Mouse (Mus musculus) cerebellum, adult 2 months (tissue): ENCODE results near the gene Rassf1. TPM values are rescaled to one million over a fixed set of nuclear protein-coding genes. Genes with fewer than 3 reads are reported as not detected.

Experiments
- DNase-seq, 2 experiments: peaks; one replicate each; pipeline ENCODE4 v3.0.0; 2021
- H3K27ac ChIP-seq: fragments of 200-500 bp; 2 replicates; pipeline ENCODE4 v1.5.1; 2012; ENCODE audit warnings: low read length, control low read depth, inconsistent platforms; ENCODE audit not compliant: insufficient read depth
- H3K27me3 ChIP-seq: fragments of 200-500 bp; 2 replicates; pipeline ENCODE4 v1.6.1; 2012; ENCODE audit warnings: inconsistent platforms, mild to moderate bottlenecking, low read length, moderate library complexity; ENCODE audit not compliant: control insufficient read depth, insufficient read depth
- H3K4me1 ChIP-seq: fragments of 200-500 bp; 2 replicates; pipeline ENCODE4 v1.6.1; 2011; ENCODE audit warnings: low read length; ENCODE audit not compliant: control insufficient read depth, insufficient read depth
- H3K4me3 ChIP-seq: fragments of 200-500 bp; replicated peaks from 2 replicates; pipeline ENCODE3; 2011; ENCODE audit warnings: mild to moderate bottlenecking, low read depth, low read length, control low read depth; ENCODE audit not compliant: insufficient read depth
- CTCF ChIP-seq: fragments of 200-500 bp; IDR thresholded peaks from 2 replicates; pipeline ENCODE4 v1.5.1; 2011; ENCODE audit warnings: low read depth, mild to moderate bottlenecking, control low read depth, low read length, moderate library complexity, borderline replicate concordance; ENCODE audit not compliant: insufficient read depth
- POLR2A ChIP-seq: fragments of 200-500 bp; IDR thresholded peaks from 2 replicates; pipeline ENCODE4 v1.6.1; 2011; ENCODE audit warnings: low read length, control low read depth, borderline replicate concordance; ENCODE audit not compliant: insufficient read depth
- WGBS: fragments of 180-500 bp; shearing (Covaris S2); methylation state at CpG from one replicate; pipeline ENCODE4 v1.1.7; 2018; 5-methylcytosine and 5-hydroxymethylcytosine counted together
- polyA plus RNA-seq: library from polyadenylated mRNA; depleted of rRNA; stranded (reverse); fragments of >200 nt; gene quantifications from 2 replicates; pipeline ENCODE4 v1.2.3, GENCODE M21; 2012

Rassf1 gene
- polyA plus RNA-seq, 1 experiment = 32.3 TPM

GRCm38 (mm10) chr9:107575579-107576356, 24.4 kb downstream of the Rassf1 start:
- DNase-seq = peak in 1 of 2 experiments; percentile 56
- WGBS = 46% methylated on average over 14 of the region's 14 CpGs
- TF ChIP-seq CTCF (no peak), POLR2A (no peak)
- H3K27ac ChIP-seq = no peak overlapping the region
- H3K4me1 ChIP-seq = peaks cover 29% of the 10 kb centered on the region
- H3K27me3 ChIP-seq = no peaks in the 10 kb centered on the region
- no peak overlapping the region for H3K4me3 ChIP-seq

GRCm38 (mm10) chr9:107576357-107577107, 25.2 kb downstream of the Rassf1 start, which contains the start of gene Hyal1:
Hyal1 (plus strand) TSS chr9:107576927.
- DNase-seq = peak in 1 of 2 experiments; percentile 58
- Histone ChIP-seq H3K4me1 (peaks cover 29% of the 10 kb centered on the region), H3K27ac (no peak within 1 kb of the TSS), H3K27me3 (no peaks in the 10 kb centered on the region), H3K4me3 (no peak within 1 kb of the TSS)
- 15% methylated on average over 16 of the region's 16 CpGs for WGBS
- TF ChIP-seq POLR2A (no peak), CTCF (no peak)

- TF ChIP-seq POLR2A (no peak), CTCF (no peak)
These were observed 26.5 kb downstream of the Rassf1 start for GRCm38 (mm10) chr9:107577871-107578270.

GRCm38 (mm10) chr9:107578587-107578986, 27.2 kb downstream of the Rassf1 start, which contains the start of gene Naa80:
Naa80 (plus strand) TSS chr9:107578887.
- no peak for DNase-seq
- H3K27ac ChIP-seq = peak within 1 kb of the TSS; percentile 16; the same call in 1 of the 2 replicates
- no peak within 1 kb of the TSS for H3K4me3 ChIP-seq

More at GRCm38 (mm10) chr9:107577871-107578270, 26.5 kb downstream of the Rassf1 start:
- WGBS = 71% methylated on average over 10 of the region's 10 CpGs
- no peak for DNase-seq
- Histone ChIP-seq H3K27ac (no peak overlapping the region), H3K4me3 (no peak overlapping the region), H3K27me3 (no peaks in the 10 kb centered on the region), H3K4me1 (peaks cover 29% of the 10 kb centered on the region)

GRCm38 (mm10) chr9:107579023-107579900, 27.9 kb downstream of the Rassf1 start:
- H3K4me1 ChIP-seq = peaks cover 29% of the 10 kb centered on the region
- TF ChIP-seq POLR2A = 0 out of 2 replicates have a peak, but pooled peaks have one; percentile 13
- no peak for TF ChIP-seq CTCF
- H3K27ac ChIP-seq = peak overlapping the region; percentile 16; the same call in 1 of the 2 replicates
- H3K27me3 ChIP-seq = no peaks in the 10 kb centered on the region
- H3K4me3 ChIP-seq = no peak overlapping the region
- WGBS = 71% methylated on average over 14 of the region's 14 CpGs
- DNase-seq = peak; percentile 59 to 86

More at GRCm38 (mm10) chr9:107578587-107578986, 27.2 kb downstream of the Rassf1 start, which contains the start of gene Naa80:
- 66% methylated on average over 3 of the region's 3 CpGs for WGBS
- no peaks in the 10 kb centered on the region for H3K27me3 ChIP-seq
- no peak for TF ChIP-seq POLR2A
- TF ChIP-seq CTCF = no peak
- H3K4me1 ChIP-seq = peaks cover 29% of the 10 kb centered on the region

GRCm38 (mm10) chr9:107580501-107581317, 29.4 kb downstream of the Rassf1 start, which contains the start of gene Hyal3:
Hyal3 (plus strand) TSS chr9:107580818.
- Histone ChIP-seq H3K4me3 (peak within 1 kb of the TSS; percentile 79), H3K27me3 (no peaks in the 10 kb centered on the region), H3K4me1 (peaks cover 25% of the 10 kb centered on the region), H3K27ac (peak within 1 kb of the TSS; percentile 74; the same call in 1 of the 2 replicates)
- DNase-seq = peak; percentile 90 to 93
- TF ChIP-seq POLR2A (peak; percentile 72; the same call in 1 of the 2 replicates), CTCF (no peak)
- under 1% methylated on average over 32 of the region's 32 CpGs for WGBS

- H3K4me3 ChIP-seq = no peak overlapping the region
- TF ChIP-seq POLR2A = no peak
- no peak for TF ChIP-seq CTCF
- WGBS = 72% methylated on average over 4 of the region's 4 CpGs
- H3K27ac ChIP-seq = no peak overlapping the region; the same call in 1 of the 2 replicates
- no peak for DNase-seq
- no peaks in the 10 kb centered on the region for H3K27me3 ChIP-seq
- H3K4me1 ChIP-seq = peaks cover 17% of the 10 kb centered on the region
These were observed 30.2 kb downstream of the Rassf1 start for GRCm38 (mm10) chr9:107581584-107581983.
